Mouse (Mus musculus) naive thymus-derived CD4-positive, alpha-beta T cell, adult 2 months (primary cell): Measurements from ENCODE around the gene Zfp764.
"Not testable (repeated sequence)": the region's sequence is repeated elsewhere in the genome, so short reads cannot be mapped to it uniquely, and the experiment has no call there.

Source experiments
- DNase-seq: peaks from one replicate; pipeline ENCODE4 v3.0.0-alpha.2; 2011; ENCODE audit warnings: low read depth

The Zfp764 gene

DNA sequence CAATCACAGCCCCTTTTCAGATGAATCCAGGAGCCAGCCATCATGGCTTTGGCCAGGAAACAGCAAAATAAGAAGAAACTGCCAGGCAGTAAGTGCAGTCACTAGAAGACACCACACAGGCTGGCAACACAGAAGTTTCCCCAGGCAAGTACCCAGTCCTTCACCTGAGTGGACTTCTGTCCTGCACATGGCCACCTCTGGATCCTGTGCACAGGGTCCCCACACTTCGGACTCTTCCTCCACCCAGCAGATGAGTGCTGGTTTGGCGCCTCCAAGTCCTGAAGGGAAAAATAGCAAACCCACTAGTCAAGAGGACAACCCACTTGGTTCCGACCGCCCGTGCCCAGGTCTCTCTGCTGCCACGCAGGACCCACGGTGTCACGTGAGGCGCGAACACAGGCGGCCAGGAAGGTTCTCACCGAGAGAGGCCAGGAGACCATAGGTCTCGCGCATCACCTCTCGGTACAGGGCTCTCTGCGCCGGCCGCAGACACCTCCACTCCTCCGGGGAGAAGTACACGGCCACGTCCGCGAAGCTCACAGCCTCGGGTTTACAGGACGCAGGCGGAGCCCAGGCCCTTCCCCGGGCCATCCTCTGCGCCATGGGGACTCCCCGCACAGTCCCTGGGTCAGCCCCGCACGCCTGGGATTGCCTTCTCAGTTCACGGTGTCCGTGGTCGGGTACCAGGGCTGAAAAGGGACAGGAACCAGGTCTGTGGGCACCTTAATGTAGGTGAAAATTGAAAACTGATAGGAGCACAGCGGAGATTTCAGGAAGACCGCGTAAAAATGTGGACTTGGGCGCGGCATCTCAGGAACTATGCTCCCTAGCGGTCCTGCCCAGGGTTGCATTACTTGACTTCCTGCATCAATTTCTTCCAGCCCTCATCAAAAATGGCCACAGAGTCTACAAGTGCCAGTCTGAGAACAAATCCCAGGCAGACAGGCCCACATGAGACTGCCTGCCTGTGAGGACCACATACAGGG is at the start of gene Zfp764:
Gene Zfp764 (minus strand): TSS at position 821 of the 986 bp plus-strand sequence.
- DNase-seq = peak; percentile 94

GRCm38 (mm10) chr7:127454905-127455304 is 48.3 kb upstream of the Zfp764 start:
- DNase-seq = no peak

DNA sequence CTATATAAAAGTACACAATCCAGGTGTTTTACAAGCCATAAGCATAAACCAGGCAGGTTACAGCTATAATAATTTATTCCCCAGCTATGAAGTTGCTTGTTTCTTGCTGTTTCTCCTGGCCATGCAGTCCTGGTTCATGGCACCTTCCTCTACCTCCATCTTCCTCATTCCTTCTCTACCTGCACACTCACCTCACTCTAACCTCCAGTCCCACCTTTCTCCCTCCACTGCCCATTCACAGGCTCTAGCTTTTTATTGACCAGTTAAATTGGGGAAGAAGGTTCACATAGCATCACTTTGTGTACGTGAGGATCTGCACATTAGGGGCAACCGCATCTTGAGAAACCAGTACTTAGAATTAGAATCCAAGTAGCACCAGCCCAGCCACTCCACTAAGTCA is 46.4 kb upstream of the Zfp764 start:
- DNase-seq = no peak

DNA sequence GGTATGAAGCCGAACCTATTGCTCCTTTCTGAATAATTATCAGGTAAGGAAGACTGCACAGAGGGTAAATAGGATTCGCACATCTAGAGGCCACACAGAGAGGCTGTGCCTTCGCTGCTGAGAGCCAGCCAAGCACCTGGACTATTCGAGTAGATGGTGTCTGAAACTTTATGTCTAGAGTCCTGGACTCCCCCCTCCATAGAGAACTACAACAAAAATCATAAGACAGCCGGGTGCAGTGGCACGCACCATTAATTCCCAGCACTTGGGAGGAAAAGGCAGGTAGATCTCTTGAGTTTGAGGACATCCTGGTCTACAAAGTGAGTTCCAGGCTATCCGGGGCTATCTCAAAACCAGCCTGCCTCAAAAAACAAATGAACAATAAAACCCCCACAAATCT is 43.3 kb upstream of the Zfp764 start:
- DNase-seq = no peak

- peak; percentile 98 for DNase-seq
Measured at GRCm38 (mm10) chr7:127448521-127449300, 42.1 kb upstream of the Zfp764 start, which contains the start of gene Zfp689. Gene Zfp689, minus strand, starts transcription at chr7:127449158.

- no peak for DNase-seq
Measured at GRCm38 (mm10) chr7:127443976-127444375, 37.4 kb upstream of the Zfp764 start.

DNA sequence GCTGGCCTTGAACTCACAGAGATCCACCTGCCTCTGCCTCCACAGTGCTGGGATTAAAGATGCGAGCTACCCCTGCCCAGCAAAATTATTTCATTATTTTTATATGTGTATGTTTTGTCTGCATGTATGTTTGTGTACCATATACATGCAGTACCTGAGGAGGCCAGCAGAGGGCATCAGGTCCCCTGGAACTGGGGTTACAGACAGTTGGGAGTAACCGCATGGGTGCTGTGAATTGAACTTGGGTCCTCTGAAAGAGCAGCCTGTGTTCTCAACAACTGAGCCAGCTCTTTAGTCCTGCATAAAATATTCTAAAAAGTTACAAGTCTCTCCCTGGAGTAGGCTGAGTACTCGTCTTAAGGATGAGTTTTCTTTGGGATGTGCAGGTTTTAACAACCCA is 31.1 kb upstream of the Zfp764 start:
- DNase-seq = peak; percentile 60

- no peak for DNase-seq
Measured at GRCm38 (mm10) chr7:127435206-127435605, 28.6 kb upstream of the Zfp764 start.

DNA sequence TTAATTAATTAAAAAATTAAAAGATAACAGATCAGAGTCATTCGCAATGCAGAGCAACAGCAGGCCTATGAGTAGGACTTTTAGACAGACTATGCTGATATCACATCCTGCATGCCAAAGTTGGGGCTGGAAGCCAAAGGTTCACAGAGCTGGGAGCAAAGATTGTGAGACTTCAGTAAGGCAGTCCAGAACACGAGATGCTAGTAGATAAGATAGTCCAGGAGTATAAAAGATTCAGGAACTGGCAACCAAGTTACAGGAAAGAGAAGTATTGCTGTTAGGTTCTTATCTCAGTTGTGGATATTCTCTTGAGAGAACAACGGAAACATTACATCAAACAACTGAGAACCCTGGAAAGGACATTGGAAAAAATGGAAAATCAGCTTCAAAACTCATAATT is 19.7 kb upstream of the Zfp764 start:
- DNase-seq = no peak

DNA sequence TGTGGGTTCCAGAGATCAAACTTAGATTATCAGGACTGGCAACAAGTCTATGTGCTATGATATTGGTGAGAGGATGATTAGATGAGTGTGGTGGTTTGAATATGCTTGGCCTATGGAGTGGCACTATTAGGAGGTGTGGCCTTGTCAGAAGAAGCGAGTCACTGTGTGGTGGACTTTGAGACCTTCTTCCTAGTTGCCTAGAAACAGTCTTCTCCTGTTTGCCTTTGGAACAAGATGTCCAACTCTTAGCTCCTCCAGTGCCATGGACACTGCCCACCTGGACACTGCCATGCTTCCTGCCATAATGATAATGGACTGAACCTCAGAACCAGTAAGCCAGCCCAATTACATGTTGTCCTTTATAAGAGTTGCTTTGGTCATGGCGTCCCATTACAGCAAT is 19.3 kb upstream of the Zfp764 start:
- no peak for DNase-seq

- DNase-seq = no peak
Measured at GRCm38 (mm10) chr7:127425291-127425690, 18.7 kb upstream of the Zfp764 start.

GRCm38 (mm10) chr7:127422247-127422646 is 15.6 kb upstream of the Zfp764 start:
- DNase-seq = no peak

DNA sequence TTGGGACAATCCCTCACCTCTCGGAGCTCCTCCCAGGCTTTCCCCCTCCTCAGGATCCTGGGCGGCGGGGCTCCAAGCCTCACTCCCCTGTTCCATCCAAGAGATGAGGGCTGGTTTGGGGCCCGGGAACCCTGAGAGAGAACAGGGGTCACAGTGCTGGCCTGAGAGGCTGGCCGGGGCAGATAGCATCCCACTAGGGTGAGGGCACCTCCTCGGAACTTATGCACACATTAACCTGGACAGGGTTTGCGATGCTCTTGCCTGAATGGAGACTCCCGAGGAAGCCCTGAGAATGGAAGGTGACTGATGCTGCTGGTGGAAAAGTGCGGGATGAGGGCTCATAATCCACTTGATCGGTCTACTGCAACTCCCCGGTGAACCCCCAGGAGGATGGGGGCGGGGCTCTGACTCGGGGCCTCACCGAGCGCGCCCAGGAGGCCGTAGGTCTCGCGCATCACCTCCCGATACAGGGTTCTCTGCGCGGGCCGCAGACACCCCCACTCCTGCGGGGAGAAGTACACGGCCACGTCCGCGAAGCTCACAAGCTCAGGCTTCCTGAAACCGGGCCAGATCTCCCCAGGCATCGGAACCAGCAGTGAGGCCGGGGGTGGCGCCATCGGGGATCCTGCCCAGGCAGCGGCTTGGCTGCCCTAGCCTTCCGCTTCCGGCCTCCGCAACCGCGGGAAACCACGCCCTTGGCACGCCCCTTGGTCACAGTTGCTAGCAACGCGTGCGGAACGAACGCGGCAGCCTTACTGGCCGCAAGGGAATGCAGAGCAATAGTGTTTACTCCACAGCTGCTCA is 15.0 kb upstream of the Zfp764 start, which contains the start of gene Zfp688:
Gene Zfp688 (minus strand): TSS at position 681 of the 804 bp plus-strand sequence.
- DNase-seq = peak; percentile 98

DNA sequence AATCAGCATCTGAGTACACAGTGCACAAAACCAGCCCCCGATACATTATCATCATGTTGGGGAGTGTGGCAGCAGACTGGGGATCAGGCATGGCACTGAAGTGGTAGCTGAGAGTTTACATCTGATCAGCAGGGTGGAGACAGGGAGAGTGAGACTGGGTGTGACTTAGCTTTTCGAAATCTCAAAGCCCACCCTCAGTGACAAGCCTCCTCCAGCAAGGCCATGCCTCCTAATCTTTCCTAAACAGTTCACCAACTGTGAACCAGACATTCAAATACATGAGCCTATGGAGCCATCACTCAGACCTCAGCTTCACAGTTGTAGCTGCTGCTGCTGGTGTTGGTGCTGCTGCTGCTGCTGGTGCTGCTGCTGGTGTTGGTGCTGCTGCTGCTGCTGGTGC is 4.8 kb upstream of the Zfp764 start:
- DNase-seq = no peak

DNA sequence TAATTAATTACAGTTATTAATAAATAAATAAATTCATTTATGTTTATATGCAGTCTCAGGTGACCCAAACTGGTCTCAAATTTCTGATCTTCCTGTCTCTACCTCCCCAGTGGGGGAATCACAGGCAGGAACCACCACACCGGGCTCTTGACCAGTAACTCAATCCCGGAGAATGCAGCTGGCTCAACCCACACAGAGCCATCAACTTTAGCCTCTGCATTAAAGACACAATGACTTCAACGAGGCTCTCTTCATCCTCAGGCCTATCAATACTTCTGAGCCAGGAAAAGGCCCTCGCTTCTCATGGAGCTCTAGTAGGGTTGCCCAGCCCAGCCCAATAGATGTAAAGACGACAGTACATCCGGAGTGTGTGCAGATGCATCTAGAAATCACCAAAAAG is 2.5 kb downstream of the Zfp764 start:
- DNase-seq = not testable (repeated sequence)

GRCm38 (mm10) chr7:127402980-127403379 is 3.6 kb downstream of the Zfp764 start:
- no peak for DNase-seq

GRCm38 (mm10) chr7:127400355-127400754 is 6.3 kb downstream of the Zfp764 start:
- DNase-seq = no peak

- DNase-seq = no peak
Measured at GRCm38 (mm10) chr7:127393944-127394333, 12.7 kb downstream of the Zfp764 start.

DNA sequence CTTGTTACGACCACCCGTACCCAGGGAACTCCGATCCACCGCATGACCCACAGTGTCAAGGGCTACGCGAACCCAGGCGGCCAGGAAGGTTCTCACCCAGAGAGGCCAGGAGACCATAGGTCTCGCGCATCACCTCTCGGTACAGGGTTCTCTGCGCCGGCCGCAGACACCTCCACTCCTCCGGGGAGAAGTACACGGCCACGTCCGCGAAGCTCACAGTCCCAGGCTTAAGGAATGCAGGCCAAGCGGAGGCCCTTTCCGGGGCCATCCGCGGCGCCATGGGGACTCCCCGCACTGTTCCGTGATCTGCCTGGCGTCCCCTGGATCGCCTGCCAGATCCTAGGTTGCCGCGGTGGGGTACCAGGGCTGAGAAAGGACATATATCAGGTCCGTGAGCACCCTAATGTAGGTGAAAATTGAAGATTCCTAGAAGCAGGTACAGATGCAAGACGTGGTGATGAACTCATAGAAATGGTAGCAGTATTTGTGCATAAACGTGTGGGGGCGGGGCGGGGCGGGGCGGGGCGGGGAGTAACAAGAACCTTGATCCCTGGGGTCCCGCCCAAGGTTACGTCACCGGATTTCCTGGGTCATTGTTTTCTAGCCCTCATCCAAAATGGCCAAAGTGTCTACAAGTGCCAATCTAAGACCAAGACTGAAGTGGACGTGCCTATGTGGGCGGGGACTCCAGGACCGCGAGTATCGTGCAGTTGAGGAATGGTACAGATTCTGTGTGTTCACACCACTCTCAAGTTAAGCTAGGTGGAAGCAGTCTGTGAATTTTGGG is 13.3 kb downstream of the Zfp764 start, which contains the start of gene E430018J23Rik:
Gene E430018J23Rik (minus strand): TSS at position 473 of the 787 bp plus-strand sequence.
- peak; percentile 98 for DNase-seq

DNA sequence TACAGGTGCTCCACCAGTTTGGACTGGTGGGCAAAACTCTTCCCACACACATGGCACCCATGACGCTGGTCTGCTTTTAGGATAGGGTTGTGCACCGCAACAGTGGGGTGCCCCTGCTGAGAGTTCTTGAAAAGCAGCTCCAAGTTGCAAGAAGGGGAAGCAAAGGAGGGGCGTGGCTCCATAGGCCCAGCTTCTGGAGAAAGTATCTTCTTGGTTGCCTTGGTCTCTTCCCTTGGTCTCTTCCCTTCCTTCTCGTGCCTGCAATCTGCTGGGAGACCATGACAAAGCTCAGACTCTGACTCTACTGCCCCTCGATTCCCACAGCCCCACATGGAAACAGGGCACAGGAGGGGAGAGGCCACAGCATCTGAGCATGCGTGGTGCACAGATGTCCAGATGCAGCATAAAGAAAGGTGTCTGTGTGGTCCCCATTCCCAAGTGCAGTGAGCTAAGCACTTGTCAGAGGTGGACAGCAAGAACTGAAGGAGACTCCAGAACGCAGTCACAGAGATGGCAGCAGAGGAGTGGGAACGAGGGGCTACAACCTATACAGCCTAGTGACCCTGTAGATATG is 14.3 kb downstream of the Zfp764 start:
- DNase-seq = no peak

DNA sequence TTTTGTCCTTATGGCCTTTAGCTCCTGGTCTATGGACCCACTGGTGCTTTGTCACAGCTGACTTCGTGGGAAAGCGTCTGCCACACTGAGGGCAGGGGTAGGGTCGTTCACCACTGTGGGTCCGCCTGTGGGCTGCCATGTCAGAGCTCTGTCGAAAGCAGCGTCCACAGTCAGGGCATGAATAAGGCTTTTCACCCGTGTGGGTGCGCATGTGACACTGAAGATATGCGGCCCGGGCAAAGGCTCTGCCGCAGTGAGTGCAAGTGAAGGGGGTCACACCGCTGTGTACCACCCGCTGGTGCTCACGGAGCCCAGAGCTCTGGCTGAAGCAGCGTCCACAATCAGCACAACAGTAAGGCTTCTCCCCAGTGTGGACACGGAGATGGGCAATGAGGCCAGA is 15.1 kb downstream of the Zfp764 start:
- DNase-seq = no peak
